Mouse (Mus musculus): ENCODE measurements around the gene Slc6a4. TPM values are rescaled to one million over a fixed set of nuclear protein-coding genes. Genes with fewer than 3 reads are reported as not detected.

The Slc6a4 gene
- polyA plus RNA-seq, 1 experiment from 2014 or later: 21.2 TPM

- Histone ChIP-seq H3K4me3 (ENCODE audit: low read depth, low read length) (no peak overlapping the region), H3K9ac (ENCODE audit: low read depth, low read length) (no peak overlapping the region), H3K36me3 (ENCODE audit: control insufficient read depth, insufficient read depth) (peaks cover 4% of the 10 kb centered on the region; the same call in 1 of the 2 replicates), H3K9me3 (ENCODE audit: control insufficient read depth) (no peaks in the 10 kb centered on the region), H3K27ac (ENCODE audit: low read depth, low read length) (no peak overlapping the region), H3K27me3 (replicated peaks; ENCODE audit: control insufficient read depth, insufficient read depth, low read length) (peaks cover 3% of the 10 kb centered on the region; the same call in 1 of the 2 replicates), H3K4me1 (replicated peaks; ENCODE audit: control insufficient read depth, insufficient read depth, low read length) (no peaks in the 10 kb centered on the region), H3K4me2 (replicated peaks; ENCODE audit: low read depth) (no peak overlapping the region)
- WGBS: 94% methylated on average over 1 of the region's 1 CpGs
- no peak for ATAC-seq
- no peak for TF ChIP-seq CTCF (IDR thresholded peaks at IDR 0.05; ENCODE audit: low read depth)
Measured at GRCm38 (mm10) chr11:77079361-77079760, 81.0 kb downstream of the Slc6a4 start.

MicroRNAs within 50 kb of the gene (microRNA counts, 519-probe panel; counts per million panel counts)
- microRNA mmu-miR-423-3p: 3,710 counts per million, percentile 48 among the panel's probes with 10 or more counts
- 3,718 counts per million, percentile 49 among the panel's probes with 10 or more counts for microRNA mmu-miR-423-5p

Small RNA genes within 50 kb of the gene (microRNA-seq; reads per million reads assigned to microRNA genes)
- gene Mir423: 2,384 reads per million, percentile 84 among the genes with 10 or more reads in this experiment

Other genes with a start within 250 kb of the Slc6a4 start
- gene Gosr1, start 235.0 kb upstream of the Slc6a4 start, polyA plus RNA-seq (2015; fragmentation: Nextera tagmentation; extraction: Ambion mirVana): 28.6 and 30.7 TPM in 2 replicates
- 10.1 and 11.0 TPM in 2 replicates for gene Cpd, start 151.6 kb upstream of the Slc6a4 start, polyA plus RNA-seq (2015; fragmentation: Nextera tagmentation; extraction: Ambion mirVana)
- gene Tmigd1, start 96.4 kb upstream of the Slc6a4 start, polyA plus RNA-seq (2015; fragmentation: Nextera tagmentation; extraction: Ambion mirVana): 55.0 and 64.1 TPM in 2 replicates
- gene Blmh, start 73.8 kb upstream of the Slc6a4 start, polyA plus RNA-seq (2015; fragmentation: Nextera tagmentation; extraction: Ambion mirVana): 56.7 and 60.9 TPM in 2 replicates
- 54.3 and 65.8 TPM in 2 replicates for gene Nsrp1, start 79.8 kb downstream of the Slc6a4 start, polyA plus RNA-seq (2015; fragmentation: Nextera tagmentation; extraction: Ambion mirVana)
- gene Efcab5, start 190.4 kb downstream of the Slc6a4 start, polyA plus RNA-seq (2015; fragmentation: Nextera tagmentation; extraction: Ambion mirVana): 0.46 and 0.55 TPM in 2 replicates
- 2.7 and 3.3 TPM in 2 replicates for gene Ssh2, start 217.7 kb downstream of the Slc6a4 start, polyA plus RNA-seq (2015; fragmentation: Nextera tagmentation; extraction: Ambion mirVana)

Data from intestine, postnatal 0 days (tissue).